In genomic region chr11:79045231-79045630, GRCm38 (mm10) we compare ENCODE assay signal across 29 mouse cellular contexts.
DNase-seq lines count a peak whose midpoint lies in the region; ATAC-seq and TF ChIP-seq lines count a peak whose summit lies in the region.
"Had no signal": no experiment of that assay in that cellular context is flagged by ENCODE, and none has a peak within 500 bp of the region (broad histone marks: within the 10 kb centered on the region; RNA-seq: fewer than 3 reads in every experiment).

No protein-coding gene starts in this region.

- no peak for DNase-seq in intestine, embryonic 14.5 days (ENCODE audit: low spot score)
- DNase-seq in thymus, postnatal 4 days = peak; percentile 30
- no peak for DNase-seq in thymus, postnatal 10 days (ENCODE audit: low spot score in 2 of 2)
- DNase-seq in left cerebral cortex, adult 2 months (ENCODE audit: extremely low spot score in 1 of 2, low spot score in 2 of 2) = no peak
- no peak for DNase-seq in right cerebral cortex, postnatal 36 days (ENCODE audit: low spot score in 2 of 2)
- DNase-seq: adrenal gland, postnatal 10 days; cerebellum, adult 11 months; cerebellum, adult 9-10 months; cerebellum, postnatal 36 days; embryo, embryonic 11 days; heart, postnatal 14 days; kidney, adult 11 months; kidney, postnatal 14 days; left cerebral cortex, postnatal 4 days; lung, embryonic 14.5 days; lung, postnatal 36 days; right cerebral cortex, adult 18-20 months; right cerebral cortex, postnatal 4 days; thymus, adult 18-20 months had no signal

- no peak overlapping the region for H3K4me3 ChIP-seq in intestine, embryonic 14.5 days (ENCODE audit: low read depth, low read length)
- no peak overlapping the region for H3K4me3 ChIP-seq in intestine, embryonic 16.5 days (ENCODE audit: low read length)
- no peak overlapping the region for H3K4me3 ChIP-seq in left cerebral cortex, adult 2 months
- H3K4me3 ChIP-seq: embryonic facial prominence, embryonic 12.5 days; forebrain, embryonic 15.5 days; hindbrain, embryonic 13.5 days; limb, embryonic 15.5 days had no signal

- no peak overlapping the region for H3K4me2 ChIP-seq in intestine, embryonic 14.5 days (ENCODE audit: low read length)
- H3K4me2 ChIP-seq in intestine, embryonic 16.5 days (ENCODE audit: low read depth, low read length) = no peak overlapping the region
- H3K4me2 ChIP-seq: embryonic facial prominence, embryonic 12.5 days; forebrain, embryonic 15.5 days; hindbrain, embryonic 13.5 days; limb, embryonic 15.5 days; lung, embryonic 14.5 days had no signal

- peaks cover 17% of the 10 kb centered on the region for H3K36me3 ChIP-seq in intestine, embryonic 14.5 days (ENCODE audit: control insufficient read depth, insufficient read depth, low read length)
- H3K36me3 ChIP-seq in intestine, embryonic 16.5 days (ENCODE audit: control insufficient read depth, insufficient read depth, low read length) = peaks cover 2% of the 10 kb centered on the region; the same call in 1 of the 2 replicates

- no peak for TF ChIP-seq CTCF in left cerebral cortex, adult 2 months (IDR thresholded peaks at IDR 0.05)

- intact Hi-C loops in left cerebral cortex, adult 2 months (cut with DNase I) = no loop called here

- peaks cover 6% of the 10 kb centered on the region for H3K4me1 ChIP-seq in intestine, embryonic 14.5 days (replicated peaks; ENCODE audit: control insufficient read depth, insufficient read depth, low read length)
- H3K4me1 ChIP-seq in intestine, embryonic 16.5 days (ENCODE audit: control insufficient read depth, insufficient read depth, low read length) = peaks cover 4% of the 10 kb centered on the region; the same call in 1 of the 2 replicates

- 0 out of 2 replicates have a peak, but pooled peaks have one; percentile 23 for ATAC-seq in intestine, embryonic 14.5 days (replicated peaks; ENCODE audit: low FRiP score, low TSS enrichment, low read depth)
- ATAC-seq in intestine, embryonic 16.5 days = no peak
- peak; percentile 69; the same call in 1 of the 2 replicates for ATAC-seq in granulocyte monocyte progenitor cell, adult 5-6 weeks (replicated peaks; ENCODE audit: poor library complexity, severe bottlenecking)
- ATAC-seq: forebrain, embryonic 15.5 days; midbrain, embryonic 16.5 days; Patski had no signal

- H3K9ac ChIP-seq in intestine, embryonic 14.5 days (ENCODE audit: low read length) = no peak overlapping the region
- no peak overlapping the region for H3K9ac ChIP-seq in intestine, embryonic 16.5 days (ENCODE audit: low read depth, low read length)
- H3K9ac ChIP-seq: embryonic facial prominence, embryonic 12.5 days; forebrain, embryonic 15.5 days; hindbrain, embryonic 13.5 days; limb, embryonic 15.5 days; liver, embryonic 14.5 days; lung, embryonic 14.5 days had no signal

- no peaks in the 10 kb centered on the region for H3K27me3 ChIP-seq in intestine, embryonic 14.5 days (replicated peaks; ENCODE audit: control insufficient read depth, insufficient read depth, low read length)
- no peaks in the 10 kb centered on the region for H3K27me3 ChIP-seq in intestine, embryonic 16.5 days (replicated peaks; ENCODE audit: control insufficient read depth, insufficient read depth, low read length)
- H3K27me3 ChIP-seq: embryonic facial prominence, embryonic 12.5 days; forebrain, embryonic 15.5 days; hindbrain, embryonic 13.5 days; limb, embryonic 15.5 days; Patski had no signal

- H3K9me3 ChIP-seq in intestine, embryonic 14.5 days (ENCODE audit: control insufficient read depth, low read length) = no peaks in the 10 kb centered on the region
- H3K9me3 ChIP-seq in intestine, embryonic 16.5 days (ENCODE audit: control insufficient read depth, low read length) = no peaks in the 10 kb centered on the region
- H3K9me3 ChIP-seq: embryonic facial prominence, embryonic 12.5 days; forebrain, embryonic 15.5 days; hindbrain, embryonic 13.5 days; limb, embryonic 15.5 days had no signal

- 94% methylated on average over 9 of the region's 9 CpGs for WGBS in intestine, embryonic 14.5 days
- 87% methylated on average over 9 of the region's 9 CpGs for WGBS in intestine, embryonic 16.5 days

- no peak overlapping the region for H3K27ac ChIP-seq in intestine, embryonic 14.5 days (ENCODE audit: low read depth)
- no peak overlapping the region for H3K27ac ChIP-seq in intestine, embryonic 16.5 days (ENCODE audit: low read length)
- H3K27ac ChIP-seq in left cerebral cortex, adult 2 months = no peak overlapping the region
- H3K27ac ChIP-seq: embryonic facial prominence, embryonic 12.5 days; forebrain, embryonic 15.5 days; hindbrain, embryonic 13.5 days; limb, embryonic 15.5 days; liver, embryonic 14.5 days; stomach, postnatal 0 days had no signal
